Mouse (Mus musculus): Measurements from ENCODE around the gene Dok1. TPM values are rescaled to one million over a fixed set of nuclear protein-coding genes. Genes with fewer than 3 reads are reported as not detected.

The Dok1 gene
- polyA plus RNA-seq, 1 experiment from 2014 or later: 15.7 TPM

DNA sequence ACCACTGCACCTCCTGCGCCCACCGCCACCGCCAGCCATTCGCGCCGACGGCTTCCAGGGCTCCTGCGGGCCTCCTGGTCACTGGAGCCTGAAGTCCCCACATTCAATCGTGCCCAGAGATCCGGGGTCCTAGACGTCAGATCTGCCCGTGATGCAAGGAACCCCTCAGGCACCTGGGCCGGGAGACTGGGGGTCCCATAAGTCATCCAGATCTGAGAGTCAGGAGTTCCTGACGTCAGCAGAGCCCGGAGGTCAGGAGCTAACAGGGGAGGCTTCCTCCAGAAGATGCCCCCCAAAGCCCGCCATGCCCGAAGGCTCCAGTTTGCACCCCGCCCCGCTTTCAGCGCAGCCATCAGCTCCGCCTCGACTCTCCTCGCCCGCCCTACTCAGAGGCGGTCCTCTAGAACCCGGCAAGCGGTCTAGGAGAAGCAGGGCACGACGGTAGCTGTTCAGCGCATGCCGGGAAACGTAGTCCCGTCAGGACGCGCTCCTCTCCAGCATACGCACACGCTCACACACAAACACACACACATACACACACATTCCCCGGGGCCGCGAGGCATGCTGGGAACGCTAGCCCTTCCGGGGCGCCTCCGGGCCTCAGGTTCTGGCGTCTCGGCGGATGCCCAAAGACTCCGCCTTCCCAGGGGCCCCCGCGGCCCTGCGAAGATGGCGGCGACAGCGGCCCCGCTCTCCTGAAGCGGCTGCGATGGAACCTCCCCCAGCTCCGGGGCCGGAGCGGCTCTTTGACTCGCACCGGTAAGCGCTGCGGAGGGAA lies 21.0 kb upstream of the Dok1 start, which contains the start of gene Aup1:
Gene Aup1 (plus strand): TSS at position 448 of the 778 bp plus-strand sequence.
- H3K4me3 ChIP-seq (ENCODE audit: low read depth, low read length): peak within 1 kb of the TSS; percentile 90
- H3K9ac ChIP-seq (ENCODE audit: low read depth, low read length): peak within 1 kb of the TSS; percentile 92
- peaks cover 30% of the 10 kb centered on the region for H3K4me1 ChIP-seq (ENCODE audit: control insufficient read depth, low read depth, low read length)
- WGBS (ENCODE audit: insufficient replicate concordance): under 1% methylated on average over 60 of the region's 64 CpGs
- H3K4me2 ChIP-seq (ENCODE audit: low read depth, low read length): peak within 1 kb of the TSS; percentile 96
- H3K27me3 ChIP-seq (ENCODE audit: control insufficient read depth, insufficient read depth, low read depth, low read length): no peaks in the 10 kb centered on the region
- peaks cover 28% of the 10 kb centered on the region for H3K36me3 ChIP-seq (ENCODE audit: control insufficient read depth, insufficient read depth)
- peak within 1 kb of the TSS; percentile 93 for H3K27ac ChIP-seq (ENCODE audit: low read length)
- peak; percentile 94 for ATAC-seq (ENCODE audit: low read depth)
- no peaks in the 10 kb centered on the region for H3K9me3 ChIP-seq (replicated peaks; ENCODE audit: control insufficient read depth, low read length)

GRCm38 (mm10) chr6:83053136-83053960 lies 20.1 kb upstream of the Dok1 start:
- peak overlapping the region; percentile 90 for H3K4me3 ChIP-seq (ENCODE audit: low read depth, low read length)
- 2% methylated on average over 26 of the region's 26 CpGs for WGBS (ENCODE audit: insufficient replicate concordance)
- H3K4me2 ChIP-seq (ENCODE audit: low read depth, low read length): peak overlapping the region; percentile 96
- ATAC-seq (ENCODE audit: low read depth): no peak
- peaks cover 25% of the 10 kb centered on the region for H3K4me1 ChIP-seq (ENCODE audit: control insufficient read depth, low read depth, low read length)
- H3K9ac ChIP-seq (ENCODE audit: low read depth, low read length): peak overlapping the region; percentile 92
- peak overlapping the region; percentile 93 for H3K27ac ChIP-seq (ENCODE audit: low read length)
- H3K27me3 ChIP-seq (ENCODE audit: control insufficient read depth, insufficient read depth, low read depth, low read length): no peaks in the 10 kb centered on the region
- H3K9me3 ChIP-seq (replicated peaks; ENCODE audit: control insufficient read depth, low read length): no peaks in the 10 kb centered on the region
- peaks cover 28% of the 10 kb centered on the region for H3K36me3 ChIP-seq (ENCODE audit: control insufficient read depth, insufficient read depth)

DNA sequence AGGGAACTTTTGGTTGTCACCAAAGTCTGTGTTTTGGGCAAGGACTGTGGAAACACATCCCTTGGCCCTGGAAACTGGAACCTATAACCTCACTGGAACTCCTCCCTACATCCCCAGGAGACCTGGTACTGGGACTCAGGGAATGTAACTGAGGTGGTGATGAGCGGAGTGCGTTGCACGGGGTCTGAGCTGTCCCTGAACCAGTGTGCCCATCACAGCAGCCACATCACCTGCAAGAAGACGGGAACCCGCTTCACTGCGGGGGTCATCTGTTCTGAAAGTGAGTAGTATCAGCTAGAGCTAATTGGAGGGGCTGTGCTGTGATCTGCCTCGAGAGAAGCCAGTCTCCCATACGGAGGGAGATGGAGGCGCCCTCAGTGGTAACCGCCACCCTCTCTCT lies 16.1 kb upstream of the Dok1 start:
- no peak overlapping the region for H3K4me3 ChIP-seq (ENCODE audit: low read depth, low read length)
- no peak for ATAC-seq (ENCODE audit: low read depth)
- peaks cover 21% of the 10 kb centered on the region for H3K4me1 ChIP-seq (ENCODE audit: control insufficient read depth, low read depth, low read length)
- H3K4me2 ChIP-seq (ENCODE audit: low read depth, low read length): no peak overlapping the region
- peaks cover 13% of the 10 kb centered on the region for H3K36me3 ChIP-seq (ENCODE audit: control insufficient read depth, insufficient read depth)
- no peak overlapping the region for H3K27ac ChIP-seq (ENCODE audit: low read length)
- no peaks in the 10 kb centered on the region for H3K9me3 ChIP-seq (replicated peaks; ENCODE audit: control insufficient read depth, low read length)
- 63% methylated on average over 10 of the region's 10 CpGs for WGBS (ENCODE audit: insufficient replicate concordance)
- no peak overlapping the region for H3K9ac ChIP-seq (ENCODE audit: low read depth, low read length)
- no peaks in the 10 kb centered on the region for H3K27me3 ChIP-seq (ENCODE audit: control insufficient read depth, insufficient read depth, low read depth, low read length)

- Histone ChIP-seq H3K4me2 (ENCODE audit: low read depth, low read length) (no peak overlapping the region), H3K27me3 (ENCODE audit: control insufficient read depth, insufficient read depth, low read depth, low read length) (no peaks in the 10 kb centered on the region), H3K4me1 (ENCODE audit: control insufficient read depth, low read depth, low read length) (peaks cover 11% of the 10 kb centered on the region), H3K9me3 (replicated peaks; ENCODE audit: control insufficient read depth, low read length) (no peaks in the 10 kb centered on the region), H3K4me3 (ENCODE audit: low read depth, low read length) (no peak overlapping the region), H3K27ac (ENCODE audit: low read length) (no peak overlapping the region), H3K36me3 (ENCODE audit: control insufficient read depth, insufficient read depth) (no peaks in the 10 kb centered on the region), H3K9ac (ENCODE audit: low read depth, low read length) (no peak overlapping the region)
- 58% methylated on average over 9 of the region's 9 CpGs for WGBS (ENCODE audit: insufficient replicate concordance)
- no peak for ATAC-seq (ENCODE audit: low read depth)
These were observed 11.5 kb upstream of the Dok1 start for GRCm38 (mm10) chr6:83044742-83045141.

- peaks cover 17% of the 10 kb centered on the region for H3K4me1 ChIP-seq (ENCODE audit: control insufficient read depth, low read depth, low read length)
- no peaks in the 10 kb centered on the region for H3K36me3 ChIP-seq (ENCODE audit: control insufficient read depth, insufficient read depth)
- WGBS (ENCODE audit: insufficient replicate concordance): 69% methylated on average over 5 of the region's 5 CpGs
- H3K27ac ChIP-seq (ENCODE audit: low read length): no peak overlapping the region
- no peak for ATAC-seq (ENCODE audit: low read depth)
- no peaks in the 10 kb centered on the region for H3K9me3 ChIP-seq (replicated peaks; ENCODE audit: control insufficient read depth, low read length)
- H3K4me2 ChIP-seq (ENCODE audit: low read depth, low read length): no peak overlapping the region
- no peak overlapping the region for H3K9ac ChIP-seq (ENCODE audit: low read depth, low read length)
- H3K27me3 ChIP-seq (ENCODE audit: control insufficient read depth, insufficient read depth, low read depth, low read length): no peaks in the 10 kb centered on the region
- H3K4me3 ChIP-seq (ENCODE audit: low read depth, low read length): no peak overlapping the region
These were observed 10.7 kb upstream of the Dok1 start for GRCm38 (mm10) chr6:83043993-83044392.

GRCm38 (mm10) chr6:83043561-83043960 lies 10.3 kb upstream of the Dok1 start:
- H3K9ac ChIP-seq (ENCODE audit: low read depth, low read length): no peak overlapping the region
- H3K4me2 ChIP-seq (ENCODE audit: low read depth, low read length): no peak overlapping the region
- H3K4me1 ChIP-seq (ENCODE audit: control insufficient read depth, low read depth, low read length): peaks cover 21% of the 10 kb centered on the region
- no peaks in the 10 kb centered on the region for H3K36me3 ChIP-seq (ENCODE audit: control insufficient read depth, insufficient read depth)
- 64% methylated on average over 6 of the region's 6 CpGs for WGBS (ENCODE audit: insufficient replicate concordance)
- no peak overlapping the region for H3K27ac ChIP-seq (ENCODE audit: low read length)
- H3K27me3 ChIP-seq (ENCODE audit: control insufficient read depth, insufficient read depth, low read depth, low read length): no peaks in the 10 kb centered on the region
- ATAC-seq (ENCODE audit: low read depth): no peak
- no peak overlapping the region for H3K4me3 ChIP-seq (ENCODE audit: low read depth, low read length)
- H3K9me3 ChIP-seq (replicated peaks; ENCODE audit: control insufficient read depth, low read length): no peaks in the 10 kb centered on the region

- H3K9ac ChIP-seq (ENCODE audit: low read depth, low read length): no peak overlapping the region
- peaks cover 24% of the 10 kb centered on the region for H3K4me1 ChIP-seq (ENCODE audit: control insufficient read depth, low read depth, low read length)
- no peak overlapping the region for H3K4me2 ChIP-seq (ENCODE audit: low read depth, low read length)
- H3K27ac ChIP-seq (ENCODE audit: low read length): no peak overlapping the region
- peaks cover 4% of the 10 kb centered on the region for H3K27me3 ChIP-seq (ENCODE audit: control insufficient read depth, insufficient read depth, low read depth, low read length)
- H3K4me3 ChIP-seq (ENCODE audit: low read depth, low read length): no peak overlapping the region
- H3K9me3 ChIP-seq (replicated peaks; ENCODE audit: control insufficient read depth, low read length): no peaks in the 10 kb centered on the region
- no peak for ATAC-seq (ENCODE audit: low read depth)
- WGBS (ENCODE audit: insufficient replicate concordance): 74% methylated on average over 5 of the region's 5 CpGs
- no peaks in the 10 kb centered on the region for H3K36me3 ChIP-seq (ENCODE audit: control insufficient read depth, insufficient read depth)
These were observed 7.3 kb upstream of the Dok1 start for GRCm38 (mm10) chr6:83040601-83041000.

DNA sequence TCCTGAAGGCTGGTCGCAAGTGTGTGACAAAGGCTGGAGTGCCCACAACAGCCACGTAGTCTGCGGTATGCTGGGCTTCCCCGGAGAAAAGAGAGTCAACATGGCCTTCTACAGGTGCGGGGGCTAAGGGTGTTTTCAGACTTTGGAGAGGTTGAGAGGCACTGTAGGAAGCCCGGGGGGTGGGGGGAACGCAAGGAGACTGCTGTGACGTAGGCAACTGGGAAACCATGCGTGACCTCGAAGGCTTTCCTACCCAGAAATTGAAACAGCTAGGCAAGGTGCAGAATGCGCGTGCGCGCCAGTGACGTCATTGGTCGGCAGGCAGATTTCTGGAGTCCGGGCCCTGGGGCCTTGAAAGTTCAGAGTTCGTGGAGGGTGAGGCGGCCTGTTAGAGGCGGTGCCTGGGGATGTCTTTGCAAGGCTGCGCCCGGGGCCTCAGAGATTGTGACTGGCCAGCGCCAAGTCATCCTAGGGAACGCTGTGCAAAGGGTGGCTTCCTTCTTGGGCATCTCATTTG lies 5.3 kb upstream of the Dok1 start:
- Histone ChIP-seq H3K27me3 (ENCODE audit: control insufficient read depth, insufficient read depth, low read depth, low read length) (peaks cover 7% of the 10 kb centered on the region), H3K36me3 (ENCODE audit: control insufficient read depth, insufficient read depth) (no peaks in the 10 kb centered on the region), H3K4me1 (ENCODE audit: control insufficient read depth, low read depth, low read length) (peaks cover 29% of the 10 kb centered on the region), H3K9me3 (replicated peaks; ENCODE audit: control insufficient read depth, low read length) (no peaks in the 10 kb centered on the region), H3K4me2 (ENCODE audit: low read depth, low read length) (peak overlapping the region; percentile 69), H3K9ac (ENCODE audit: low read depth, low read length) (peak overlapping the region; percentile 55), H3K4me3 (ENCODE audit: low read depth, low read length) (peak overlapping the region; percentile 41), H3K27ac (ENCODE audit: low read length) (peak overlapping the region; percentile 95)
- ATAC-seq (ENCODE audit: low read depth): peak; percentile 99
- WGBS (ENCODE audit: insufficient replicate concordance): 11% methylated on average over 24 of the region's 24 CpGs
